Mouse (Mus musculus) hindbrain, postnatal 0 days (tissue): ENCODE measurements around the gene Hist1h4f. TPM values are rescaled to one million over a fixed set of nuclear protein-coding genes. Genes with fewer than 3 reads are reported as not detected.
A peak's percentile ranks its signal among the peaks of the same experiment; 100 is the strongest.

ENCODE experiments used
- ATAC-seq: fragments of 200-750 bp; cut with Nextera tagmentation; 2 replicates; pipeline ENCODE4 v1.8.0; 2017; ENCODE audit warnings: mild to moderate bottlenecking, moderate TSS enrichment, moderate library complexity
- DNase-seq: peaks from one replicate; pipeline ENCODE4 v3.0.0-alpha.2; 2015; ENCODE audit warnings: low spot score
- H3K27ac ChIP-seq: fragments of 300-500 bp; sonication (generic); 2 replicates; pipeline ENCODE4 v1.5.1; 2014; ENCODE audit warnings: mild to moderate bottlenecking
- H3K27me3 ChIP-seq: fragments of 300-500 bp; sonication (generic); 2 replicates; pipeline ENCODE4 v1.6.1; 2014; ENCODE audit warnings: low read length, mixed read lengths; ENCODE audit not compliant: insufficient read depth
- H3K36me3 ChIP-seq: fragments of 300-500 bp; sonication (generic); 2 replicates; pipeline ENCODE4 v1.6.1; 2014; ENCODE audit warnings: low read length, mixed read lengths; ENCODE audit not compliant: insufficient read depth
- H3K4me1 ChIP-seq: fragments of 300-500 bp; sonication (generic); 2 replicates; pipeline ENCODE4 v1.6.1; 2014; ENCODE audit warnings: antibody characterized with exemption, low read length, mixed read lengths; ENCODE audit not compliant: insufficient read depth
- H3K4me2 ChIP-seq: fragments of 300-500 bp; sonication (generic); 2 replicates; pipeline ENCODE4 v1.6.1; 2014; ENCODE audit warnings: low read depth, mild to moderate bottlenecking, low read length, moderate library complexity, mixed read lengths
- H3K4me3 ChIP-seq: fragments of 300-500 bp; sonication (generic); 2 replicates; pipeline ENCODE4 v1.5.1; 2014; ENCODE audit warnings: low read length
- H3K9ac ChIP-seq: fragments of 300-500 bp; sonication (generic); replicated peaks from 2 replicates; pipeline ENCODE4 v1.6.1; 2014; ENCODE audit warnings: mild to moderate bottlenecking, low read length, moderate library complexity, mixed read lengths
- H3K9me3 ChIP-seq: fragments of 300-500 bp; sonication (generic); 2 replicates; pipeline ENCODE4 v1.6.1; 2016; ENCODE audit warnings: low read length, mixed read lengths
- CTCF ChIP-seq: IDR thresholded peaks from 2 replicates; pipeline ENCODE4 v1.5.1; 2016; ENCODE audit warnings: antibody characterized with exemption, control low read depth, low read depth
- WGBS: fragments of 180-500 bp; shearing (Covaris S2); extraction: QIAGEN DNeasy Blood & Tissue Kit; methylation state at CpG from one replicate; pipeline ENCODE4 v1.1.7; 2014; 5-methylcytosine and 5-hydroxymethylcytosine counted together
- polyA plus RNA-seq: library from polyadenylated mRNA; unstranded; fragments of >200 nt; fragmentation: Nextera tagmentation; extraction: Ambion mirVana; gene quantifications from 2 replicates; pipeline ENCODE4 v1.2.1, GENCODE M21; 2015
- total RNA-seq: library from RNA; depleted of rRNA; stranded (reverse); fragments of >200 nt; gene quantifications from 2 replicates; pipeline ENCODE4 v1.2.3, GENCODE M21; 2014

Gene Hist1h4f
- total and polyA plus RNA-seq, 2 experiments from 2014 or later = 2,344 TPM; not detected in 1

GRCm38 (mm10) chr13:23510127-23510526 lies 41.3 kb downstream of the Hist1h4f start:
- Histone ChIP-seq H3K36me3 (no peaks in the 10 kb centered on the region), H3K4me3 (no peak overlapping the region), H3K4me2 (no peak overlapping the region), H3K9ac (no peak overlapping the region), H3K4me1 (peaks cover 2% of the 10 kb centered on the region; the same call in 1 of the 2 replicates), H3K27me3 (no peaks in the 10 kb centered on the region), H3K9me3 (no peaks in the 10 kb centered on the region), H3K27ac (no peak overlapping the region)
- DNase-seq = no peak
- 40% methylated on average over 1 of the region's 1 CpGs for WGBS
- no peak for TF ChIP-seq CTCF
- ATAC-seq = no peak

GRCm38 (mm10) chr13:23506819-23507515 lies 44.5 kb downstream of the Hist1h4f start:
- WGBS = 28% methylated on average over 14 of the region's 14 CpGs
- H3K4me3 ChIP-seq = no peak overlapping the region
- H3K4me1 ChIP-seq = peaks cover 2% of the 10 kb centered on the region; the same call in 1 of the 2 replicates
- no peak for DNase-seq
- H3K36me3 ChIP-seq = no peaks in the 10 kb centered on the region
- no peak overlapping the region for H3K9ac ChIP-seq
- no peak overlapping the region for H3K27ac ChIP-seq
- no peaks in the 10 kb centered on the region for H3K27me3 ChIP-seq
- no peak for ATAC-seq
- no peak for TF ChIP-seq CTCF
- no peaks in the 10 kb centered on the region for H3K9me3 ChIP-seq
- H3K4me2 ChIP-seq = peak overlapping the region; percentile 10; the same call in 1 of the 2 replicates

GRCm38 (mm10) chr13:23506351-23506750 lies 45.1 kb downstream of the Hist1h4f start:
- peak; percentile 58 for DNase-seq
- H3K4me3 ChIP-seq = 0 out of 2 replicates have a peak overlapping the region, but pooled peaks have one; percentile 3
- H3K4me2 ChIP-seq = peak overlapping the region; percentile 45

GRCm38 (mm10) chr13:23505662-23506345 lies 45.6 kb downstream of the Hist1h4f start:
- Histone ChIP-seq H3K9ac (no peak overlapping the region), H3K36me3 (no peaks in the 10 kb centered on the region), H3K4me1 (peaks cover 2% of the 10 kb centered on the region; the same call in 1 of the 2 replicates), H3K4me3 (0 out of 2 replicates have a peak overlapping the region, but pooled peaks have one; percentile 3), H3K27me3 (no peaks in the 10 kb centered on the region), H3K27ac (no peak overlapping the region), H3K4me2 (peak overlapping the region; percentile 45), H3K9me3 (no peaks in the 10 kb centered on the region)
- WGBS = 11% methylated on average over 14 of the region's 14 CpGs
- no peak for ATAC-seq
- DNase-seq = no peak
- TF ChIP-seq CTCF = no peak

More at GRCm38 (mm10) chr13:23506351-23506750, 45.1 kb downstream of the Hist1h4f start:
- Histone ChIP-seq H3K9me3 (no peaks in the 10 kb centered on the region), H3K27me3 (no peaks in the 10 kb centered on the region), H3K4me1 (peaks cover 2% of the 10 kb centered on the region; the same call in 1 of the 2 replicates), H3K9ac (no peak overlapping the region), H3K36me3 (no peaks in the 10 kb centered on the region), H3K27ac (no peak overlapping the region)
- 14% methylated on average over 13 of the region's 13 CpGs for WGBS
- no peak for ATAC-seq
- TF ChIP-seq CTCF = no peak

- ATAC-seq = peak; percentile 74; the same call in 1 of the 2 replicates
- no peak for TF ChIP-seq CTCF
- no peak overlapping the region for H3K9ac ChIP-seq
- DNase-seq = peak; percentile 77
- H3K36me3 ChIP-seq = no peaks in the 10 kb centered on the region
- H3K4me1 ChIP-seq = peaks cover 2% of the 10 kb centered on the region; the same call in 1 of the 2 replicates
- H3K4me2 ChIP-seq = peak overlapping the region; percentile 22
- WGBS = 3% methylated on average over 9 of the region's 9 CpGs
- H3K27me3 ChIP-seq = no peaks in the 10 kb centered on the region
- H3K27ac ChIP-seq = no peak overlapping the region
- H3K9me3 ChIP-seq = no peaks in the 10 kb centered on the region
- no peak overlapping the region for H3K4me3 ChIP-seq
These were observed 47.7 kb downstream of the Hist1h4f start for GRCm38 (mm10) chr13:23503797-23504196.

GRCm38 (mm10) chr13:23502916-23503315 lies 48.5 kb downstream of the Hist1h4f start:
- ATAC-seq (no peak), DNase-seq (no peak)
- H3K4me2 ChIP-seq = no peak overlapping the region
- H3K9me3 ChIP-seq = no peaks in the 10 kb centered on the region
- H3K27me3 ChIP-seq = no peaks in the 10 kb centered on the region
- no peak overlapping the region for H3K9ac ChIP-seq
- peaks cover 2% of the 10 kb centered on the region; the same call in 1 of the 2 replicates for H3K4me1 ChIP-seq
- H3K27ac ChIP-seq = no peak overlapping the region
- 53% methylated on average over 4 of the region's 4 CpGs for WGBS
- H3K36me3 ChIP-seq = no peaks in the 10 kb centered on the region
- no peak overlapping the region for H3K4me3 ChIP-seq
- no peak for TF ChIP-seq CTCF
